27 mouse cellular contexts compared by ENCODE assay signal in the genomic region with DNA sequence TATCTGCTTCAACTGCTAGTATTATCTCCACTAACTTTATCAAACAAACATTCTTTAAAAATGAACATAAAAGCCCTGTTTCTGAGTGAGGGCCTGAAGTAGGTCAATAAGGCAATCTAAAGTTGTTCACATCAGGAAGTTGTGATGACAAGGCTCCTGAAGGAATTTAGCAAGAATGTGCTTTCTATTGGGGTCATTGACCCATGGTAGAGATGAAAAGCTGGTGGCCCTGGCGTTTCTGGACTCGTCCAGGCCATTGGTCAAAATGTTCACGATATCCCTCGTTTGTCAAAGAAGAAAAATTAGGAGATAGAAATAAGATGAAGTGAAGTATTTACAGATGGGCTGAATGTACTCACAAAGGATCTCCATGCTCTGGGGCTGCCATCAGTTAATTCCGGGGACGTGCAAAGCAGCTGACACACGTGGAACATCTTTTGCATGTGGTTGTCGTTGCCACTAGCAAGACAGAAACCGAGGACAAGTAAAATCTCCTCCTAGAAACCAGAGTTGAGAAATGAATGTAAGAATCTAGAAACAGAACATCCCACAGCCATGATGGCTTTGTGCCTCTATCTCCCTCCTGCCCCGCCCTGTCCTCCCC.
A peak's percentile ranks its signal among the peaks of the same experiment; 100 is the strongest.
DNase-seq lines count a peak whose midpoint lies in the region; ATAC-seq and TF ChIP-seq lines count a peak whose summit lies in the region.
"Had no signal": no experiment of that assay in that cellular context is flagged by ENCODE, and none has a peak within 500 bp of the region (broad histone marks: within the 10 kb centered on the region; RNA-seq: fewer than 3 reads in every experiment).

No protein-coding gene starts in this region.

- WGBS in kidney, postnatal 0 days: 64% methylated on average over 10 of the region's 10 CpGs
- WGBS in kidney, embryonic 14.5 days: 60% methylated on average over 10 of the region's 10 CpGs
- 20% methylated on average over 10 of the region's 10 CpGs for WGBS in lung, embryonic 15.5 days

- H3K4me2 ChIP-seq in kidney, postnatal 0 days (ENCODE audit: low read length): no peak overlapping the region
- H3K4me2 ChIP-seq in kidney, embryonic 14.5 days (replicated peaks; ENCODE audit: low read depth, low read length): no peak overlapping the region
- H3K4me2 ChIP-seq in lung, embryonic 15.5 days: no peak overlapping the region
- H3K4me2 ChIP-seq: hindbrain, embryonic 15.5 days; liver, embryonic 11.5 days; midbrain, embryonic 12.5 days; neural tube, embryonic 12.5 days had no signal

- TF ChIP-seq CTCF in kidney, postnatal 0 days (IDR thresholded peaks at IDR 0.05; ENCODE audit: low read depth): no peak

- H3K36me3 ChIP-seq in kidney, postnatal 0 days (ENCODE audit: insufficient read depth, low read length): no peaks in the 10 kb centered on the region
- no peaks in the 10 kb centered on the region for H3K36me3 ChIP-seq in kidney, embryonic 14.5 days (ENCODE audit: control insufficient read depth, insufficient read depth, low read length)
- H3K36me3 ChIP-seq in lung, embryonic 15.5 days: no peaks in the 10 kb centered on the region
- H3K36me3 ChIP-seq: G1E; hindbrain, embryonic 10.5 days; hindbrain, embryonic 15.5 days; midbrain, embryonic 12.5 days; neural tube, embryonic 12.5 days had no signal

- H3K9me3 ChIP-seq in kidney, postnatal 0 days (replicated peaks; ENCODE audit: low read length): no peaks in the 10 kb centered on the region
- H3K9me3 ChIP-seq in kidney, embryonic 14.5 days (ENCODE audit: control insufficient read depth, low read length): no peaks in the 10 kb centered on the region
- no peaks in the 10 kb centered on the region for H3K9me3 ChIP-seq in lung, embryonic 15.5 days
- H3K9me3 ChIP-seq: G1E; hindbrain, embryonic 15.5 days; neural tube, embryonic 12.5 days had no signal

- no peak overlapping the region for H3K4me3 ChIP-seq in kidney, postnatal 0 days (replicated peaks; ENCODE audit: low read depth, low read length)
- no peak overlapping the region for H3K4me3 ChIP-seq in kidney, embryonic 14.5 days (ENCODE audit: low read length)
- H3K4me3 ChIP-seq in lung, embryonic 15.5 days: no peak overlapping the region
- H3K4me3 ChIP-seq: erythroblast, embryonic 14.5 days; hindbrain, embryonic 10.5 days; hindbrain, embryonic 15.5 days; midbrain, embryonic 12.5 days; myocyte; neural tube, embryonic 12.5 days had no signal

- H3K27ac ChIP-seq in kidney, postnatal 0 days: no peak overlapping the region
- no peak overlapping the region for H3K27ac ChIP-seq in kidney, embryonic 14.5 days (ENCODE audit: low read depth, low read length)
- H3K27ac ChIP-seq in lung, embryonic 15.5 days: no peak overlapping the region
- H3K27ac ChIP-seq: hindbrain, embryonic 10.5 days; hindbrain, embryonic 15.5 days; midbrain, embryonic 12.5 days; neural tube, embryonic 12.5 days had no signal

- no peak overlapping the region for H3K9ac ChIP-seq in kidney, postnatal 0 days (ENCODE audit: low read depth, low read length)
- H3K9ac ChIP-seq in kidney, embryonic 14.5 days (ENCODE audit: low read depth, low read length): no peak overlapping the region
- no peak overlapping the region for H3K9ac ChIP-seq in lung, embryonic 15.5 days
- H3K9ac ChIP-seq: hindbrain, embryonic 15.5 days; midbrain, embryonic 12.5 days; neural tube, embryonic 12.5 days had no signal

- H3K4me1 ChIP-seq in kidney, postnatal 0 days (replicated peaks; ENCODE audit: insufficient read depth, low read length): no peaks in the 10 kb centered on the region
- H3K4me1 ChIP-seq in kidney, embryonic 14.5 days (ENCODE audit: control insufficient read depth, insufficient read depth, low read length): no peaks in the 10 kb centered on the region
- 0 out of 2 replicates have a peak, but pooled peaks cover 7% of the 10 kb centered on the region for H3K4me1 ChIP-seq in lung, embryonic 15.5 days
- H3K4me1 ChIP-seq: hindbrain, embryonic 15.5 days; midbrain, embryonic 12.5 days; neural tube, embryonic 12.5 days had no signal

- DNase-seq in embryo, embryonic 10 days (ENCODE audit: low spot score): peak; percentile 54
- DNase-seq in embryo, embryonic 9.5 days (ENCODE audit: extremely low spot score): no peak
- DNase-seq in kidney, postnatal 0 days (ENCODE audit: low spot score): peak; percentile 69
- no peak for DNase-seq in lung, postnatal 36 days
- DNase-seq in mesoderm, embryonic 11.5 days (ENCODE audit: low read depth, low spot score): peak; percentile 25
- DNase-seq: adrenal gland, postnatal 10 days; cerebellum, adult 8-10 months; cerebellum, postnatal 25 days; heart, postnatal 14 days; kidney, adult 8-10 months; layer of hippocampus, adult 9-11 months; right cerebral cortex, adult 18-20 months; spleen, adult 18-20 months; thymus, postnatal 14 days had no signal

- ATAC-seq in kidney, postnatal 0 days (replicated peaks; ENCODE audit: low FRiP score, low read depth): no peak
- ATAC-seq in kidney, embryonic 14.5 days (ENCODE audit: low FRiP score, low TSS enrichment): no peak
- peak; percentile 39; the same call in 1 of the 2 replicates for ATAC-seq in lung, embryonic 15.5 days (ENCODE audit: borderline replicate concordance, extremely low read depth, low FRiP score, low TSS enrichment)
- ATAC-seq: forebrain, embryonic 16.5 days; inflammation-experienced regulatory T-cells, adult 6 months; Patski had no signal

- no peaks in the 10 kb centered on the region for H3K27me3 ChIP-seq in kidney, postnatal 0 days (ENCODE audit: insufficient read depth, low read length)
- H3K27me3 ChIP-seq in kidney, embryonic 14.5 days (ENCODE audit: control insufficient read depth, insufficient read depth, low read length): no peaks in the 10 kb centered on the region
- H3K27me3 ChIP-seq in lung, embryonic 15.5 days: no peaks in the 10 kb centered on the region
- H3K27me3 ChIP-seq: hindbrain, embryonic 15.5 days; midbrain, embryonic 12.5 days; neural tube, embryonic 12.5 days; Patski had no signal

Comparison
In these comparisons a context has a peak if more than half of its experiments do, and no peak if none do; other contexts are left out.
1. DNase-seq: peak in embryo, embryonic 10 days (single experiment), kidney, postnatal 0 days (single experiment) and mesoderm, embryonic 11.5 days (single experiment); none in embryo, embryonic 9.5 days (single experiment) and lung, postnatal 36 days (single experiment).